Mouse (Mus musculus) cerebellum, adult 11 months (tissue): ENCODE measurements at regions not wholly inside any gene's neighbourhood (a gene's known extent, or its start where the extent isn't known, plus 50 kb on each side); places are given as distances from the start of the nearest gene placed in this dataset.

Source experiments
- DNase-seq: peaks from one replicate; pipeline ENCODE4 v3.0.0; 2022

- no peak for DNase-seq
These were observed 158.9 kb downstream of the Tph2 start for GRCm38 (mm10) chr10:115025950-115026349.

GRCm38 (mm10) chr10:115019443-115019842, 165.4 kb downstream of the Tph2 start:
- DNase-seq, result peak; percentile 93

GRCm38 (mm10) chr10:115013491-115014001, 171.3 kb downstream of the Tph2 start:
- peak; percentile 70 for DNase-seq

- peak; percentile 82 for DNase-seq
These were observed 171.9 kb downstream of the Tph2 start for GRCm38 (mm10) chr10:115012922-115013321.

GRCm38 (mm10) chr10:115012316-115012715, 172.5 kb downstream of the Tph2 start:
- no peak for DNase-seq

- DNase-seq, result no peak
These were observed 172.9 kb downstream of the Tph2 start for GRCm38 (mm10) chr10:115011911-115012310.

- DNase-seq, result no peak
These were observed 188.4 kb downstream of the Tph2 start for GRCm38 (mm10) chr10:114996400-114996799.

GRCm38 (mm10) chr10:114995211-114995908, 189.5 kb downstream of the Tph2 start:
- no peak for DNase-seq

- no peak for DNase-seq
These were observed 186.5 kb upstream of the Trhde start for GRCm38 (mm10) chr10:114988453-114989226.

- DNase-seq, result no peak
These were observed 170.3 kb upstream of the Trhde start for GRCm38 (mm10) chr10:114972364-114972763.

GRCm38 (mm10) chr10:114963656-114964055, 161.5 kb upstream of the Trhde start:
- no peak for DNase-seq

GRCm38 (mm10) chr10:114957909-114958308, 155.8 kb upstream of the Trhde start:
- no peak for DNase-seq

GRCm38 (mm10) chr10:114956257-114956656, 154.2 kb upstream of the Trhde start:
- no peak for DNase-seq

- no peak for DNase-seq
These were observed 153.5 kb upstream of the Trhde start for GRCm38 (mm10) chr10:114955608-114956007.

GRCm38 (mm10) chr10:114953358-114953757, 151.3 kb upstream of the Trhde start:
- DNase-seq, result no peak

- DNase-seq, result peak; percentile 29
These were observed 147.1 kb upstream of the Trhde start for GRCm38 (mm10) chr10:114949194-114949593.

- DNase-seq, result no peak
These were observed 122.6 kb upstream of the Trhde start for GRCm38 (mm10) chr10:114924746-114925145.

- DNase-seq, result peak; percentile 73
These were observed 111.9 kb upstream of the Trhde start for GRCm38 (mm10) chr10:114913971-114914370.

- DNase-seq, result peak; percentile 64
These were observed 89.8 kb upstream of the Trhde start for GRCm38 (mm10) chr10:114891916-114892315.

GRCm38 (mm10) chr10:114890726-114891430, 88.8 kb upstream of the Trhde start:
- peak; percentile 82 for DNase-seq

GRCm38 (mm10) chr10:114871201-114871600, 69.1 kb upstream of the Trhde start:
- DNase-seq, result no peak

GRCm38 (mm10) chr10:114857166-114857565, 55.1 kb upstream of the Trhde start:
- no peak for DNase-seq

GRCm38 (mm10) chr10:114852688-114853087, 50.6 kb upstream of the Trhde start:
- no peak for DNase-seq
